Mouse (Mus musculus): ENCODE measurements around the gene Slc9a7. TPM values are rescaled to one million over a fixed set of nuclear protein-coding genes. Genes with fewer than 3 reads are reported as not detected.
A peak's percentile ranks its signal among the peaks of the same experiment; 100 is the strongest.

Gene Slc9a7
- total and polyA plus RNA-seq, 3 experiments, result 20.7 to 26.0 (median 21.6) TPM

DNA sequence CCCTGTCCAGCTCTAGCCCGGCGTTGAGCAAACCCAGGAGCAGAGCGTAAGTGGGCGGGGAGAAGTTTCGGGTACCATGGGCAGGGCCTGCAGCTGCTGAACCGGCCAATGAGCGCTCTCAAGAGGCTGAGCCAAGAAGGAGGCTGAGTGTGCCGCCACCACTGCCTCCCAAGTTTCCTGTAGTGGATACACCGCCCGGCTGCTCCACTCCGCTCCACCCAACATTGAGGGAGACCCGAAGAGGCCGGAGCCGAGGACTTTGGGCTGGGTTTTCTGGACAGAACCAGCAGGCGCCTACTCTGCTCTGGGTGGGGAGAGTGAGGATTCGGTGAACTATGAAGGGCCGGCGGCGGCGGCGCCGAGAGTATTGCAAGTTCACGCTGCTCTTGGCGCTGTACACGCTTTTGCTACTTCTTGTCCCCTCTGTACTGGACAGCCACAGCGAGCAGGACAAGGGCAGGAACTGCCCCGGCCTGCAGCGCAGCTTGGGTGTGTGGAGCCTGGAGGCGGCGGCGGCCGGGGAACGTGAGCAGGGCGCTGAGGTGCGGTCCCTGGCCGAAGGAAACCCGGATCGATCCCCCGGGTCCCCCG lies 232.1 kb downstream of the Slc9a7 start, which contains the start of gene Chst7:
Chst7 (plus strand) TSS at position 180 of the 591 bp plus-strand sequence.
- Histone ChIP-seq H3K79me2 (replicated peaks; ENCODE audit: control insufficient read depth, extremely low read depth, insufficient read depth, poor library complexity, severe bottlenecking) (no peaks in the 10 kb centered on the region), H3K4me3 (replicated peaks in 1 of 3; ENCODE audit: low read depth in 2 of 3, low read length in 2 of 3, poor library complexity in 1 of 3) (peak within 1 kb of the TSS; percentile 37 to 78 (median 58)), H3K36me3 (replicated peaks in 1 of 2; ENCODE audit: control insufficient read depth in 1 of 2, insufficient read depth in 1 of 2, low read length in 1 of 2) (no peaks in the 10 kb centered on the region), H3K9ac (ENCODE audit: insufficient read depth, low read depth) (no peak within 1 kb of the TSS; the same call in 1 of the 2 replicates), H3K4me2 (ENCODE audit: insufficient read depth, low read depth, poor library complexity, severe bottlenecking) (peak within 1 kb of the TSS; percentile 73), H3K27ac (ENCODE audit: insufficient read depth, low read depth) (no peak within 1 kb of the TSS), H3K27me3 (replicated peaks) (no peaks in the 10 kb centered on the region), H3K4me1 (ENCODE audit: control insufficient read depth in 1 of 2, insufficient read depth in 2 of 2) (peaks cover 0 to 4% of the 10 kb centered on the region in 2 experiments; a peak in 2 of 4 replicates), H3K9me3 (replicated peaks; ENCODE audit: low read length) (no peaks in the 10 kb centered on the region)
- in situ Hi-C loops (cut with MboI; ENCODE audit: low pct_ligation_motif_present, low pct_unique_long_range_greater_than_20kb, low sequenced_read_pairs), result loop anchor here (25.0 kb wide), 1 partner anchor 278 kb away; no protein-coding TSS in a partner anchor
- dilution Hi-C loops (cut with MboI; ENCODE audit: extremely low pct_ligation_motif_present, extremely low pct_unique_long_range_greater_than_20kb, low sequenced_read_pairs), result no loop called here
- TF ChIP-seq MAZ (IDR thresholded peaks at IDR 0.05; ENCODE audit: low read depth, low read length) (no peak), TCF12 (IDR thresholded peaks at IDR 0.05; ENCODE audit: low read depth, low read length) (no peak), MYC (IDR thresholded peaks at IDR 0.05; ENCODE audit: low read depth, low read length) (no peak), POLR2A (IDR thresholded peaks at IDR 0.05; ENCODE audit: low read depth, low read length) (peak; percentile 25; the same call in 1 of the 2 replicates), RAD21 (IDR thresholded peaks at IDR 0.05; ENCODE audit: low read depth, low read length) (no peak), USF1 (IDR thresholded peaks at IDR 0.05; ENCODE audit: low read depth, low read length) (no peak)
- DNase-seq (ENCODE audit: extremely low read depth), result peak; percentile 69

Other genes starting within 250 kb of the Slc9a7 start
- 2.5 and 3.2 TPM in 2 replicates for gene Chst7, start 232.2 kb downstream of the Slc9a7 start, total RNA-seq (2012; rRNA removed)
- 3.9 and 4.4 TPM in 2 replicates for gene Chst7, start 232.2 kb downstream of the Slc9a7 start, total RNA-seq (2014; rRNA removed)
- 3.3 and 3.6 TPM in 2 replicates for gene Chst7, start 232.2 kb downstream of the Slc9a7 start, polyA plus RNA-seq (2012; ENCODE audit: insufficient read length, low read depth)
- 34.7 and 34.9 TPM in 2 replicates for gene Rp2, start 72.7 kb upstream of the Slc9a7 start, total RNA-seq (2012; rRNA removed)
- 67.6 and 79.3 TPM in 2 replicates for gene Rp2, start 72.7 kb upstream of the Slc9a7 start, total RNA-seq (2014; rRNA removed)
- gene Rp2, start 72.7 kb upstream of the Slc9a7 start, polyA plus RNA-seq (2012; ENCODE audit: insufficient read length, low read depth), result 31.6 and 34.8 TPM in 2 replicates
- 11.8 and 14.2 TPM in 2 replicates for gene Jade3, start 133.9 kb upstream of the Slc9a7 start, total RNA-seq (2012; rRNA removed)
- gene Jade3, start 133.9 kb upstream of the Slc9a7 start, total RNA-seq (2014; rRNA removed), result 21.1 and 23.3 TPM in 2 replicates
- 9.9 and 10.2 TPM in 2 replicates for gene Jade3, start 133.9 kb upstream of the Slc9a7 start, polyA plus RNA-seq (2012; ENCODE audit: insufficient read length, low read depth)